Mouse (Mus musculus) neural tube, embryonic 11.5 days (tissue): ENCODE measurements at regions not wholly inside any gene's neighbourhood (a gene's known extent, or its start where the extent isn't known, plus 50 kb on each side); places are given as distances from the start of the nearest gene placed in this dataset.

Experiments
- ATAC-seq: fragments of 200-750 bp; cut with Nextera tagmentation; 2 replicates; pipeline ENCODE4 v1.8.0; 2017; ENCODE audit warnings: moderate number of reproducible peaks, mild to moderate bottlenecking, moderate TSS enrichment, moderate library complexity; ENCODE audit not compliant: insufficient read depth, low FRiP score, low TSS enrichment
- DNase-seq: peaks from one replicate; pipeline ENCODE4 v3.0.0-alpha.2; 2015; ENCODE audit warnings: low spot score
- H3K27ac ChIP-seq: fragments of 300-500 bp; sonication (generic); 2 replicates; pipeline ENCODE4 v1.5.1; 2014; ENCODE audit warnings: low read depth, mild to moderate bottlenecking, low read length
- H3K27me3 ChIP-seq: fragments of 300-500 bp; sonication (generic); 2 replicates; pipeline ENCODE4 v1.6.1; 2014; ENCODE audit warnings: mild to moderate bottlenecking, low read length, mixed read lengths; ENCODE audit not compliant: control insufficient read depth, insufficient read depth
- H3K36me3 ChIP-seq: fragments of 300-500 bp; sonication (generic); 2 replicates; pipeline ENCODE4 v1.6.1; 2014; ENCODE audit warnings: mild to moderate bottlenecking, low read length, moderate library complexity, mixed read lengths; ENCODE audit not compliant: control insufficient read depth, insufficient read depth
- H3K4me1 ChIP-seq: fragments of 300-500 bp; sonication (generic); 2 replicates; pipeline ENCODE4 v1.6.1; 2014; ENCODE audit warnings: low read length, mixed read lengths; ENCODE audit not compliant: control insufficient read depth, insufficient read depth
- H3K4me2 ChIP-seq: fragments of 300-500 bp; sonication (generic); 2 replicates; pipeline ENCODE4 v1.6.1; 2014; ENCODE audit warnings: low read depth, mild to moderate bottlenecking, moderate library complexity
- H3K4me3 ChIP-seq: fragments of 300-500 bp; sonication (generic); 2 replicates; pipeline ENCODE4 v1.5.1; 2014; ENCODE audit warnings: low read depth, low read length
- H3K9ac ChIP-seq: fragments of 300-500 bp; sonication (generic); 2 replicates; pipeline ENCODE4 v1.6.1; 2014; ENCODE audit warnings: mild to moderate bottlenecking, low read length
- H3K9me3 ChIP-seq: fragments of 300-500 bp; sonication (generic); 2 replicates; pipeline ENCODE4 v1.6.1; 2016; ENCODE audit warnings: low read length; ENCODE audit not compliant: control insufficient read depth
- WGBS: fragments of 180-500 bp; shearing (Covaris S2); extraction: QIAGEN DNeasy Blood & Tissue Kit; methylation state at CpG from one replicate; pipeline ENCODE4 v1.1.7; 2014; 5-methylcytosine and 5-hydroxymethylcytosine counted together

DNA sequence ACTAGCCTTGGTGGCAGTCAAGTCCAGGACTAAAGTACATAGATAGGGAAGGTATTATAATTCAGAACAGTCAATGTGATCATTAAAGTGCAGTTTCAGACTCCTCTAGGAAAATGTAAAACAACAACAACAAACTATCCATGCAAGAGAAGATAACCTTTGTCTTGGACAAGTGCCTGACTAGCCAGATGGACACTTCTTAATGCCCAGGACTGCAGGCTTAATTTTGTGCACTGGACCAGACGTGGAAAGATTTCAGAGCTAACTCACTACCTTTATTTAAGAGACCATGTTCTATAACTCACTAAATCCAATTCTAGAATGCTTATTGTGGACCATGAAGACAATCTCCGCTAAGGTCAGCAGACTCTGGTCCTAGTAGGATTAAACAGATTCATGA lies 215.6 kb upstream of the Stxbp5 start:
- H3K4me2 ChIP-seq, result no peak overlapping the region
- H3K4me3 ChIP-seq, result no peak overlapping the region
- H3K36me3 ChIP-seq, result no peaks in the 10 kb centered on the region
- no peaks in the 10 kb centered on the region for H3K4me1 ChIP-seq
- no peak for ATAC-seq
- H3K27me3 ChIP-seq, result no peaks in the 10 kb centered on the region
- no peak overlapping the region for H3K27ac ChIP-seq
- H3K9me3 ChIP-seq, result no peaks in the 10 kb centered on the region
- no peak overlapping the region for H3K9ac ChIP-seq
- WGBS, result 85% methylated on average over 2 of the region's 2 CpGs
- DNase-seq, result no peak

DNA sequence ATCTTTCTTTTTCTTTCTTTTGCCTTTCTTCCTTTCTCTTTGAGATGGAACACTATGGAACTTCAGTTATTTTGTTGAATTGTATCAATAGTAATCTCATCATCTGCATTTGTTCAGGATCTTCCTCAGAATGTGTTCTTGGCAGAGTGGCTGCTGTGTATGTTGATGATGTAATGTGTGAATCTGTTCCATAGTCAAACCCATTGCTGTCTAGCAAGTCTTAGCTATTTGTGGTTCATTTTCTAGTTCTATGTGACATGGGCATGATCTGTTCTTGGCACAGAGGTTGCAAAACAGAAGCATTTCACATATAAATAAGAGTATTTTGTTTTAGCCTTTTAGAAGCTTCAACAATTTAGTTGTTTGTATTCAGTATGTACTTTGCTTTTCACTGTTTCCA lies 212.4 kb upstream of the Stxbp5 start:
- no peaks in the 10 kb centered on the region for H3K4me1 ChIP-seq
- H3K4me2 ChIP-seq, result no peak overlapping the region
- DNase-seq (no peak), ATAC-seq (no peak)
- H3K27me3 ChIP-seq, result no peaks in the 10 kb centered on the region
- H3K36me3 ChIP-seq, result no peaks in the 10 kb centered on the region
- no peaks in the 10 kb centered on the region for H3K9me3 ChIP-seq
- H3K27ac ChIP-seq, result no peak overlapping the region
- H3K4me3 ChIP-seq, result no peak overlapping the region
- H3K9ac ChIP-seq, result no peak overlapping the region

DNA sequence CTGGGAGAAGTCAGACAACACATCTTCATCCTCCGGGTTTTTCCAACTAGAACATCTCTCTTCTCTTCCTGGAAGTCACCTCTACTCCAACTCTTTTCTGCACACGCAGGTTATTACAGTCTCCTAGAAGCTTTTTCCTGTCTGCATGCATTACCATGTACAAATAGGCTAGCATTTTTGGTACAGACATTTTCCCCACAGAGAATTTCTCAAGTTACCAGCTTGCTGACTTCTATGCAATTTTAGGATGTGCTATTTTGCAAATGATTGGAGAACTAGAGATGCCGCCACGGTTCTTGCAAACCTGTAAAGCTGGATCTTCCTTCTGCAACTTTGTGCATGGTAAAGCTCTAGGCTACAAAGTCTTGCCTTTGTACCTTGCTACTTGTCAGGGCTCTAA lies 210.2 kb upstream of the Stxbp5 start:
- Histone ChIP-seq H3K4me1 (no peaks in the 10 kb centered on the region), H3K4me2 (no peak overlapping the region), H3K27me3 (no peaks in the 10 kb centered on the region), H3K9ac (no peak overlapping the region), H3K9me3 (no peaks in the 10 kb centered on the region), H3K4me3 (no peak overlapping the region), H3K36me3 (no peaks in the 10 kb centered on the region), H3K27ac (no peak overlapping the region)
- no peak for ATAC-seq
- 91% methylated on average over 4 of the region's 4 CpGs for WGBS
- no peak for DNase-seq

DNA sequence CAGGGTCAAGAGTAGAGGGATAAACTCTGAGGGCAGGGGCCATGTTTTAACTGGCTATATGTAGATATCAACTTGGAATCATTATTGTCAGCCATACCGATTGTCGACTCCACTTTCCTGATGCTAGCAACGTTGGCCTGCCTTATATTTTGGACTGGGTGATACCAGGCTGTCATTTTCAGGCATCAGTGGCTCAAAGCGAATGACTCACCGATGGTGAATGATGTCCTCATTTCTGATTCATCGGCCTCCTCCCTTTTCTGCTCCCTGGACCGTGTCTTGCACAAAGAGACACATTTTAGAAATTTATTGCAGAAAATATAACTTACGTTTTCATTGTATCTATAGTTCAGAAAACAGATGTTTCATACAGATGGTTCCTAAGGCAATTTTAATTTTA lies 209.0 kb upstream of the Stxbp5 start:
- ATAC-seq, result no peak
- 84% methylated on average over 8 of the region's 8 CpGs for WGBS

DNA sequence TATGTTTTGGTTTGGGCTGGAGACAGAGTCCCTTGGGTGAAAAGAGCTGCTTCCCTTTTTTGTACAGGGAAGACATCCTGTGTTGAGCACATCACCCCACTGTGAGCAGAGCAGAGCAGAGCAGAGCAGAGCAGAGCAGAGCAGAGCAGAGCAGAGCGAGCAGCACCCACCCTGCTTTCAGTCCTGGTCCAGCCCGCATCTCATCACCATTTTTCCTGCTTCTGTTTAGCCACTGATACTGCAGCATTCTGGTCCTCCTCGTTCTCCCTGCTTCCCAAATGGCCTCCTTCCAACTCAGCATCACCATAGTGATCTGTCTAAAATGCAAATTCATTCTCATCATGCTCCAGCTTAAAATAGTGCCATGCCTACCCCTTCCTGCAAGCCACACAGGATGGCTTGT lies 206.2 kb upstream of the Stxbp5 start:
- H3K4me1 ChIP-seq, result no peaks in the 10 kb centered on the region
- no peak overlapping the region for H3K27ac ChIP-seq
- no peaks in the 10 kb centered on the region for H3K36me3 ChIP-seq
- no peaks in the 10 kb centered on the region for H3K9me3 ChIP-seq
- WGBS, result 61% methylated on average over 3 of the region's 3 CpGs
- ATAC-seq, result 0 out of 2 replicates have a peak, but pooled peaks have one; percentile 27
- H3K9ac ChIP-seq, result no peak overlapping the region
- H3K4me3 ChIP-seq, result no peak overlapping the region
- DNase-seq, result no peak
- no peak overlapping the region for H3K4me2 ChIP-seq
- no peaks in the 10 kb centered on the region for H3K27me3 ChIP-seq

More for the DNA sequence above, 209.0 kb upstream of the Stxbp5 start:
- H3K27ac ChIP-seq, result no peak overlapping the region
- H3K9ac ChIP-seq, result no peak overlapping the region
- no peak overlapping the region for H3K4me2 ChIP-seq
- no peaks in the 10 kb centered on the region for H3K4me1 ChIP-seq
- no peak overlapping the region for H3K4me3 ChIP-seq
- no peaks in the 10 kb centered on the region for H3K27me3 ChIP-seq
- no peaks in the 10 kb centered on the region for H3K36me3 ChIP-seq
- DNase-seq, result no peak
- no peaks in the 10 kb centered on the region for H3K9me3 ChIP-seq

DNA sequence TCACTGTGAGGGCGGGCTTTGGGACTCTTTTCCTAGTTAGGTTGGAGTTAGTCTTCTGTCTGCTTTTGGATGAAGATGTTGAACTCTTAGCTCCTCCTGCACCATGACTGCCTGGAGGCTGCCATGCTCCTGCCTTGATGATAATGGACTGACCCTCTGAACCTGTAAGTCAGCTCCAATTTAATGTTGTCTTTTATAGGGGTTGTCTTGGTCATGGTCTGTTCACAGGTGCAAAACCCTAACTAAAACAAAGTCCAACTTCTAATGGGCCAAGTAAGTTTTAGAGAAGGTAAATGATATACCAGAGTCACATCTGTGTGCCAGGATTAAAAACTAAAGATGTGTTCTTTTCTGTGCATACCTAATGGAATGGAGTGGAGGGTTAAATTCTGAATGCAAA lies 205.8 kb upstream of the Stxbp5 start:
- DNase-seq (no peak), ATAC-seq (no peak)
- Histone ChIP-seq H3K9ac (no peak overlapping the region), H3K27me3 (no peaks in the 10 kb centered on the region), H3K27ac (no peak overlapping the region), H3K4me1 (no peaks in the 10 kb centered on the region), H3K4me2 (no peak overlapping the region), H3K36me3 (no peaks in the 10 kb centered on the region), H3K4me3 (no peak overlapping the region), H3K9me3 (no peaks in the 10 kb centered on the region)
- WGBS, result 75% methylated on average over 1 of the region's 1 CpGs

DNA sequence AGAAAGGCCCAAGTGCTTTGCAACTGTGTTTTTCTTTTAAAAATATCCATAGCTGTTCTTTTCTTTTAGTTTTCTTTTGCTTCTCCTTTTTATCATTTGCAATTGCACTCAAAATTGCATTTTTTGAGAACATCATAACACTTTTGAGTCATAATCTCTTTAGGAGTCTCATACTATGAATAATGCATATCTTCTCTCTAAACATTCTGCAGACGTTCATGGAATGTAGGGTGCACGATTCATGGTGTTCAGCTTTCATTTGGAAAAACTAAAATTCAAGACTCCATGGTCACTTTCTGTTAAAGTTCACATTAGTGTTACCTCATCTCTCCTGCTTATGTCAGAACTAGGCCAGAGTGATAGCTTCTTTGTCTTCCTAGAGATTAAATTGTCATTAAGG lies 200.8 kb upstream of the Stxbp5 start:
- H3K27me3 ChIP-seq, result no peaks in the 10 kb centered on the region
- DNase-seq, result no peak
- no peaks in the 10 kb centered on the region for H3K4me1 ChIP-seq
- H3K9ac ChIP-seq, result no peak overlapping the region
- H3K27ac ChIP-seq, result no peak overlapping the region
- no peak for ATAC-seq
- no peak overlapping the region for H3K4me3 ChIP-seq
- WGBS, result 83% methylated on average over 2 of the region's 2 CpGs
- H3K36me3 ChIP-seq, result no peaks in the 10 kb centered on the region
- no peaks in the 10 kb centered on the region for H3K9me3 ChIP-seq
- H3K4me2 ChIP-seq, result no peak overlapping the region

DNA sequence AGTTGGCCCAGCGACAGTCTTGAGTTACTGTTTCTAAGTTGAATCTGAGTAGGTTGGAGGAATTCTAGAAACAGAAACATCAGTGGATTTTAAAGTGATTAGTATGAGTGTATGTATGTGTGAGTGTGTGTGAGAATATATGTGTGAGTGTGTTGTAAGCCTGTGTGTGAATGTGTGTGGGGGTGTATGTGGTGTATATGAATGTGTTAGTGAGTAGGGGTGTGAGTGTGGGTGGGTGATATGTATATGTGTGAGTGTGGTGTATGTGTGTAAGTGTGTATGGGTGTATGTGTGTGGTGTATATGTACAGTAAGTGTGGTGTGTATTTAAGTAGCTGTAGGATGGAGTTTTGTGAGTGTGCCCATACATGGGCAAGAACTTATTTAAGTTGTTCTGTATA lies 197.6 kb upstream of the Stxbp5 start:
- H3K27ac ChIP-seq, result no peak overlapping the region
- 97% methylated on average over 1 of the region's 1 CpGs for WGBS
- no peaks in the 10 kb centered on the region for H3K4me1 ChIP-seq
- no peak for ATAC-seq
- no peaks in the 10 kb centered on the region for H3K9me3 ChIP-seq
- H3K27me3 ChIP-seq, result no peaks in the 10 kb centered on the region
- DNase-seq, result no peak
- H3K4me2 ChIP-seq, result no peak overlapping the region
- H3K4me3 ChIP-seq, result no peak overlapping the region
- H3K9ac ChIP-seq, result no peak overlapping the region
- no peaks in the 10 kb centered on the region for H3K36me3 ChIP-seq

DNA sequence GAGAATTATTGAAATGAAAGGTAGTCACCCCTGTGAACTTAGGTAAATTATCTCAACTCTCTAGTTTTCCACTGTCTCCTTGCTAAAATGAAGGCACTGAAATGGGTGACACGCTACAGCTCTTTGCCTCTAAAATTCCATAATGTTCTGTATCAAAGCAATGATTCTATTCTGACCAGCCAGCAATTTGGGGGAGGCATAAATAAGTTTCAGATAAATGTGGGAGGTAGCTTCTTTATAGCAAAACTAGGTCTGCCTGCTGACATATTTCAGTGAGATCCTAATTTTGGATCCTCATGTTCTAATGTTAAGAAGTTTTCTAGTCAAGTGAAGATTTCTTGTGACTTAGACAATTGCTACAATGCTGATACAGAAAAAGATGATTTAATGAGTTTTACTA lies 193.2 kb upstream of the Stxbp5 start:
- Histone ChIP-seq H3K27me3 (no peaks in the 10 kb centered on the region), H3K4me2 (no peak overlapping the region), H3K27ac (no peak overlapping the region), H3K9me3 (no peaks in the 10 kb centered on the region), H3K36me3 (no peaks in the 10 kb centered on the region), H3K9ac (no peak overlapping the region), H3K4me3 (no peak overlapping the region), H3K4me1 (no peaks in the 10 kb centered on the region)
- WGBS, result 92% methylated on average over 1 of the region's 1 CpGs
- DNase-seq (no peak), ATAC-seq (no peak)
